Mouse (Mus musculus) forebrain, embryonic 11.5 days (tissue): Measurements from ENCODE around the gene Flvcr2. TPM values are rescaled to one million over a fixed set of nuclear protein-coding genes. Genes with fewer than 3 reads are reported as not detected.
A peak's percentile ranks its signal among the peaks of the same experiment; 100 is the strongest.

Experiments used
- ATAC-seq: fragments of 200-750 bp; cut with Nextera tagmentation; replicated peaks from 2 replicates; pipeline ENCODE4 v1.8.0; 2017; ENCODE audit warnings: moderate TSS enrichment; ENCODE audit not compliant: low FRiP score
- DNase-seq: peaks from one replicate; pipeline ENCODE4 v3.0.0-alpha.2; 2017; ENCODE audit warnings: low spot score
- H3K27ac ChIP-seq: fragments of 300-500 bp; sonication (generic); 2 replicates; pipeline ENCODE4 v1.5.1; 2014; ENCODE audit warnings: low read depth, low read length
- H3K27me3 ChIP-seq: fragments of 300-500 bp; sonication (generic); 2 replicates; pipeline ENCODE4 v1.6.1; 2014; ENCODE audit warnings: mild to moderate bottlenecking, low read length, mixed read lengths; ENCODE audit not compliant: control insufficient read depth, insufficient read depth
- H3K36me3 ChIP-seq: fragments of 300-500 bp; sonication (generic); 2 replicates; pipeline ENCODE4 v1.6.1; 2014; ENCODE audit warnings: mild to moderate bottlenecking, low read length, moderate library complexity, mixed read lengths; ENCODE audit not compliant: control insufficient read depth, insufficient read depth
- H3K4me1 ChIP-seq: fragments of 300-500 bp; sonication (generic); replicated peaks from 2 replicates; pipeline ENCODE4 v1.6.1; 2014; ENCODE audit warnings: low read length, mixed read lengths; ENCODE audit not compliant: control insufficient read depth, insufficient read depth
- H3K4me2 ChIP-seq: fragments of 300-500 bp; sonication (generic); 2 replicates; pipeline ENCODE4 v1.6.1; 2014; ENCODE audit warnings: low read depth, mild to moderate bottlenecking, low read length, moderate library complexity, mixed read lengths; ENCODE audit not compliant: severe bottlenecking
- H3K4me3 ChIP-seq: fragments of 300-500 bp; sonication (generic); 2 replicates; pipeline ENCODE4 v1.5.1; 2014; ENCODE audit warnings: low read depth, low read length
- H3K9ac ChIP-seq: fragments of 300-500 bp; sonication (generic); 2 replicates; pipeline ENCODE4 v1.6.1; 2014; ENCODE audit warnings: low read length
- H3K9me3 ChIP-seq: fragments of 300-500 bp; sonication (generic); 2 replicates; pipeline ENCODE4 v1.6.1; 2016; ENCODE audit warnings: low read length, mixed read lengths; ENCODE audit not compliant: control insufficient read depth
- WGBS: fragments of 180-500 bp; shearing (Covaris S2); extraction: QIAGEN DNeasy Blood & Tissue Kit; methylation state at CpG from one replicate; pipeline ENCODE4 v1.1.7; 2014; 5-methylcytosine and 5-hydroxymethylcytosine counted together
- polyA plus RNA-seq: library from polyadenylated mRNA; unstranded; fragments of >200 nt; fragmentation: Nextera tagmentation; extraction: Ambion mirVana; gene quantifications from 2 replicates; pipeline ENCODE4 v1.2.1, GENCODE M21; 2014

Flvcr2 gene
- polyA plus RNA-seq, 1 experiment from 2014 or later, result 0.84 TPM

- peak within 1 kb of the TSS; percentile 77 for H3K4me3 ChIP-seq
- H3K9ac ChIP-seq, result peak within 1 kb of the TSS; percentile 79
- no peaks in the 10 kb centered on the region; the same call in 1 of the 2 replicates for H3K36me3 ChIP-seq
- H3K27ac ChIP-seq, result peak within 1 kb of the TSS; percentile 94
- peak within 1 kb of the TSS; percentile 75 for H3K4me2 ChIP-seq
- no peaks in the 10 kb centered on the region for H3K27me3 ChIP-seq
- DNase-seq (peak; percentile 97), ATAC-seq (peak; percentile 99)
- WGBS, result under 1% methylated on average over 67 of the region's 67 CpGs
- 0 out of 2 replicates have a peak, but pooled peaks cover 5% of the 10 kb centered on the region for H3K4me1 ChIP-seq
- no peaks in the 10 kb centered on the region for H3K9me3 ChIP-seq
Measured at GRCm38 (mm10) chr12:85824438-85825264, 78.3 kb downstream of the Flvcr2 start, which contains the start of the genes Erg28 and Ttll5. Gene Erg28, minus strand, starts transcription at chr12:85824550. Gene Ttll5, plus strand, starts transcription at chr12:85824659.

GRCm38 (mm10) chr12:85825361-85825760, 79.0 kb downstream of the Flvcr2 start:
- ATAC-seq (no peak), DNase-seq (no peak)
- peak overlapping the region; percentile 94 for H3K27ac ChIP-seq
- H3K4me1 ChIP-seq, result 0 out of 2 replicates have a peak, but pooled peaks cover 5% of the 10 kb centered on the region
- peak overlapping the region; percentile 79 for H3K9ac ChIP-seq
- no peaks in the 10 kb centered on the region for H3K27me3 ChIP-seq
- H3K36me3 ChIP-seq, result no peaks in the 10 kb centered on the region; the same call in 1 of the 2 replicates
- H3K4me3 ChIP-seq, result peak overlapping the region; percentile 77
- no peaks in the 10 kb centered on the region for H3K9me3 ChIP-seq
- WGBS, result 15% methylated on average over 8 of the region's 8 CpGs
- H3K4me2 ChIP-seq, result peak overlapping the region; percentile 75

- Histone ChIP-seq H3K4me3 (no peak overlapping the region), H3K4me1 (0 out of 2 replicates have a peak, but pooled peaks cover 5% of the 10 kb centered on the region), H3K36me3 (no peaks in the 10 kb centered on the region; the same call in 1 of the 2 replicates), H3K27me3 (no peaks in the 10 kb centered on the region), H3K27ac (no peak overlapping the region), H3K9me3 (no peaks in the 10 kb centered on the region), H3K9ac (no peak overlapping the region), H3K4me2 (no peak overlapping the region)
- DNase-seq, result peak; percentile 16
- ATAC-seq, result no peak
- WGBS, result 82% methylated on average over 2 of the region's 2 CpGs
Measured at GRCm38 (mm10) chr12:85825822-85826221, 79.5 kb downstream of the Flvcr2 start.

- DNase-seq (no peak), ATAC-seq (no peak)
- H3K4me2 ChIP-seq, result no peak overlapping the region
- H3K9me3 ChIP-seq, result no peaks in the 10 kb centered on the region
- H3K27ac ChIP-seq, result no peak overlapping the region
- H3K4me3 ChIP-seq, result no peak overlapping the region
- no peaks in the 10 kb centered on the region for H3K27me3 ChIP-seq
- H3K9ac ChIP-seq, result no peak overlapping the region
- H3K4me1 ChIP-seq, result no peaks in the 10 kb centered on the region
- 95% methylated on average over 3 of the region's 3 CpGs for WGBS
- H3K36me3 ChIP-seq, result no peaks in the 10 kb centered on the region; the same call in 1 of the 2 replicates
Measured at GRCm38 (mm10) chr12:85828856-85829255, 82.5 kb downstream of the Flvcr2 start.

GRCm38 (mm10) chr12:85829866-85830265, 83.5 kb downstream of the Flvcr2 start:
- ATAC-seq, result no peak
- no peak overlapping the region for H3K9ac ChIP-seq
- no peak overlapping the region for H3K4me3 ChIP-seq
- no peak overlapping the region for H3K4me2 ChIP-seq
- no peak for DNase-seq
- no peaks in the 10 kb centered on the region for H3K4me1 ChIP-seq
- WGBS, result 90% methylated on average over 3 of the region's 3 CpGs
- no peaks in the 10 kb centered on the region; the same call in 1 of the 2 replicates for H3K36me3 ChIP-seq
- H3K9me3 ChIP-seq, result no peaks in the 10 kb centered on the region
- no peak overlapping the region for H3K27ac ChIP-seq
- H3K27me3 ChIP-seq, result no peaks in the 10 kb centered on the region

- Histone ChIP-seq H3K4me1 (no peaks in the 10 kb centered on the region; the same call in 1 of the 2 replicates), H3K4me2 (no peak overlapping the region), H3K36me3 (no peaks in the 10 kb centered on the region; the same call in 1 of the 2 replicates), H3K9me3 (no peaks in the 10 kb centered on the region), H3K27ac (no peak overlapping the region), H3K27me3 (no peaks in the 10 kb centered on the region), H3K9ac (no peak overlapping the region), H3K4me3 (no peak overlapping the region)
- DNase-seq (no peak), ATAC-seq (no peak)
- WGBS, result 90% methylated on average over 3 of the region's 3 CpGs
Measured at GRCm38 (mm10) chr12:85830691-85831090, 84.4 kb downstream of the Flvcr2 start.

GRCm38 (mm10) chr12:85834543-85834942, 88.2 kb downstream of the Flvcr2 start:
- Histone ChIP-seq H3K4me3 (no peak overlapping the region), H3K36me3 (no peaks in the 10 kb centered on the region), H3K27ac (no peak overlapping the region), H3K9ac (no peak overlapping the region), H3K4me2 (no peak overlapping the region), H3K9me3 (no peaks in the 10 kb centered on the region), H3K4me1 (no peaks in the 10 kb centered on the region; the same call in 1 of the 2 replicates), H3K27me3 (no peaks in the 10 kb centered on the region)
- peak; percentile 14 for DNase-seq
- no peak for ATAC-seq
- WGBS, result 84% methylated on average over 2 of the region's 2 CpGs

GRCm38 (mm10) chr12:85837765-85838164, 91.4 kb downstream of the Flvcr2 start:
- no peak overlapping the region for H3K4me3 ChIP-seq
- no peaks in the 10 kb centered on the region for H3K27me3 ChIP-seq
- H3K36me3 ChIP-seq, result no peaks in the 10 kb centered on the region
- H3K4me2 ChIP-seq, result no peak overlapping the region
- no peak for ATAC-seq
- H3K9me3 ChIP-seq, result no peaks in the 10 kb centered on the region
- H3K27ac ChIP-seq, result no peak overlapping the region
- DNase-seq, result no peak
- no peak overlapping the region for H3K9ac ChIP-seq
- no peaks in the 10 kb centered on the region; the same call in 1 of the 2 replicates for H3K4me1 ChIP-seq
- WGBS, result 87% methylated on average over 2 of the region's 2 CpGs
